Mouse (Mus musculus): ENCODE results near the gene Scgb2b15.
"Not testable (repeated sequence)": the region's sequence is repeated elsewhere in the genome, so short reads cannot be mapped to it uniquely, and the experiment has no call there.

Gene Scgb2b15

GRCm38 (mm10) chr7:32829562-32829961 is at the start of gene Scgb2b15:
Scgb2b15 (minus strand) TSS chr7:32829662.
- DNase-seq (ENCODE audit: low read depth in 2 of 2, low spot score in 2 of 2), result not testable (repeated sequence)

- DNase-seq (ENCODE audit: low read depth in 2 of 2, low spot score in 2 of 2), result not testable (repeated sequence)
These were observed 6.8 kb upstream of the Scgb2b15 start, which contains the start of gene Scgb1b15 for GRCm38 (mm10) chr7:32836254-32836653. Scgb1b15 (plus strand) TSS chr7:32836554.
